Mouse (Mus musculus): ENCODE measurements around the gene Rps8.

Gene Rps8

DNA sequence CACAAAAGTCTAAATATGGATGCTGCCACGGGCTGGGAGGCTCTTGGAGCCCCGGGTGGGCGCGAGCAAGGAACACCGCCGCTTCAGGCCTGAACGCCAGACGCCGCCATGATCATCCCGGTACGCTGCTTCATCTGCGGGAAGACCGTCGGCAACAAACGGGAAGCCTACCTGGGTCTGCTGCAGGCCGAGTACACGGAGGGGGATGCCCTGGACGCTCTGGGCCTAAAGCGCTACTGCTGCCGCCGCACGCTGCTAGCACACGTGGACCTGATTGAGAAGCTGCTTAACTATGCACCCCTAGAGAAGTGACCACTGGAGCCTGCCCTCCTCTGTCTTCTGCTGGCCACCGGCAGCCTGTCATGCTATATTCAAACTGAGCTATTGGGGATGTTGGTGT, 7.2 kb downstream of the Rps8 start:
- DNase-seq (ENCODE audit: inconsistent ontology term) = no peak

DNA sequence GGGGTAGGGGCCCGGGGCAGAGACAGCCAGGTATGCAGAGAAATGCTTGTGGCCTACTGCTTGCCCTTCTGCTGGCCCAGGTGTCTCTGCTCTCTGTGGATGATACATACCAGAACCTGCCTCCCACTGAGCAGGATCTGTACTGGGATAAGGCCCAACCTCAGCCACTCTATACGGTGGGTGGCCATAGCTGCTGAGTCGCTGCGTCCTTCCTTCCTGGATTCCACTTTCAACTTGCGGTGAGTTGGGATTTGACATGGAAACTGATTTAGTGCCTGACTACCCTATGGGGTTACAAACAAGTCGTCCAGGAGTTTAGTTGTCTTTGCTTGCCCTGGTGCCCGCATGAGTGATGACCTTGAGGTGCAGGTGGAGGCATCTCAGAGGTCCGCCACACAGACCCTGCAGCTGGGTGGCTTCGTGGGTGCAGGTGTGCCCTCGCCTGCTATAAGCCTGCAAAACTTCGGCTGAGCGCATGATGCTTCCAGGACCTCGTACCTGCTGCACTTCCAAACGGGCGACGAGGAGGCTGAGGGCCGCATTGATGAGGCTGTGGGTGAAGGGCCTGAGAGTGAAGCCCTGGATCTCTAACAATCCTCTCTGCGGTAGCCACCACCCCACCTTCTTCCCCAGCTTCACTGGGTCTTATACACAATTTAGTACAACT, 7.9 kb downstream of the Rps8 start:
- no peak for DNase-seq (ENCODE audit: inconsistent ontology term)

DNA sequence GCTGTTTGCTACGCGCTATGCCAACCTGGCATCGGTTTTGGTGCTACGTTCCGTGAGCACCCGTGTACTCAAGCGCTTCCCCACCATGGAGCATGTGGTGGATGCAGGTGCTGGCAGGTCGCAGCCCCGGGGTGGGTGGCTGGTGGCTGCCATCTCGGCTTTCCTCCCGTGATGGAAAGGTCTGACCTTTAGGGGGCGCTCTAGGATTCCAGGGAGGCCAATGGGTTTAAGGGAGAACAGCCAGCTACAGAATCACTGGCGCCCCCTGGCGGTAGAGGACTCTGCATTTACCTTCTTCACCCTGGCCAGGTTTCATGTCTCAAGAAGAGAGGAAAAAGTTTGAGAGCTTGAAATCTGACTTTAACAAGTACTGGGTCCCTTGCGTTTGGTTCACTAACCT, 9.9 kb downstream of the Rps8 start:
- no peak for DNase-seq (ENCODE audit: inconsistent ontology term)

GRCm38 (mm10) chr4:117145248-117145647, 10.8 kb downstream of the Rps8 start:
- DNase-seq (ENCODE audit: inconsistent ontology term) = no peak

- no peak for DNase-seq (ENCODE audit: inconsistent ontology term)
These were observed 13.0 kb downstream of the Rps8 start for GRCm38 (mm10) chr4:117143023-117143422.

- no peak for DNase-seq (ENCODE audit: inconsistent ontology term)
These were observed 15.4 kb downstream of the Rps8 start for GRCm38 (mm10) chr4:117140613-117141012.

- DNase-seq (ENCODE audit: inconsistent ontology term) = no peak
These were observed 16.8 kb downstream of the Rps8 start for GRCm38 (mm10) chr4:117139217-117139612.

DNA sequence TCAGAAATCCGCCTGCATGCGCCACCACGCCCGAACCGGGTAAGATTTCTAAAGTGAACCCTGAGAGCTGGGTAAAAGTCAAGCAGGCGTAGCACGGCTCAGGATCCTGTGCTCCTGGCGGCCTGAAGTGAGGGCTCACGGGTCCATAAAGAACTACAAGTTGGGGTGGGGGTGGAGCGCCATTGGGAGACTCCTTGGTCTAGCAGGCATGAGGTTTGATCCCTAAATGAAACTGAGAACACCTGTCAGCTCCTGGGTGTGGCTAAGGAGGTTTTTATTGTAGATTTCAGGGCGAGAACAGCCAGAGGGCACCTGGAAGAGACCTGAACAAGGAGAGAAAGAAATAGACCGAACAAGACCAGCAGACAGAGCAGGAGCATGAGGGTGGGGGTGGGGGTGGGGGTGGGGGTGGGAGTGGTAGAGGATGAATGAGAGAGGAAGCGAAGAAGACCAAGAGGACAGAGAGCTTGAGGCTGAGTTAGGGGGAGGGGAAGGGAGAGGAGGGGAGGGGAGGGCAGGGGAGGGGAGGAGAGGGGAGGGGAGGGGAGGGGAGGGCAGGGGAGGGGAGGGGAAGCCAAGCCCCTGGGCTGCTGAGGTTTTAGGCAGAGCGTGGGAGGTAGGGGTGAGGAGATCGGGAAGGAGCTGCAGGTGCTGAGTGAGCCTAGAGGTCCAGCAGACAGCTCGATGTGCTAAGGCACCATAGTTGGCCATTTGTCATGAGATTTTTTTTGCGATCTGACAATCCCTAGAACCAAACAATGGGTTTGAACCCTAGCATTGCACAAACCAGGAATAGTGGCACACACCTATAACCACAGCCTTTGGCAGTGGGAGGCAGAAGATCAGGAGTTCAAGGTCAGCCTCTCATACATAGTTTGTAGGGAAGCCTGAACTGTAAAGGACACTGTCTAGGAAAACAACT, 17.5 kb downstream of the Rps8 start:
- no peak for DNase-seq (ENCODE audit: inconsistent ontology term)

- no peak for DNase-seq (ENCODE audit: inconsistent ontology term)
These were observed 20.0 kb downstream of the Rps8 start for GRCm38 (mm10) chr4:117136034-117136433.

- no peak for DNase-seq (ENCODE audit: inconsistent ontology term)
These were observed 21.4 kb downstream of the Rps8 start for GRCm38 (mm10) chr4:117134601-117134995.

GRCm38 (mm10) chr4:117133817-117134600, 22.0 kb downstream of the Rps8 start, which contains the start of gene Plk3:
Plk3 (minus strand) TSS chr4:117133963.
- peak; percentile 97 for DNase-seq (ENCODE audit: inconsistent ontology term)

DNA sequence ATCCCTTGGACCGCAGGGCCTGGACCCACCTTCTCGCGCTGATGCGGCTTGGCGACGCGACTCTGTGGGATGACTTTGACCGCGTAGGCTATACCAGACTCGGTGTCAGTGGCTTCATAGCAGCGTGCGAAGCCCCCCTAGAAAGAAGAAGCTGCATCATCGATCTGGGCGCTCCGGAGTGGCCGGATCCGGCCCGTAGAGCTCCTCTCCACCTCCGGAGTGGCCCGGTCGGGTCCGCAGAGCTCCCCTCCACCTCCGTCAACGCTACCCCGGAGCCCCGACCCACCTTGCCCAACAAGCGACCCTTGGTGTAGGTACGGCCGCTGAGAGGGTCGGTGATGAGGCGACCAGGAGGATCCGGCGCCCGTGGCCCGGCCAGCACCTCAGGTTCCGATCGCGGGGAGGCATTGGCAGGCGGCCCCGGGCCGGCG, 22.7 kb downstream of the Rps8 start:
- peak; percentile 35 for DNase-seq (ENCODE audit: inconsistent ontology term)

DNA sequence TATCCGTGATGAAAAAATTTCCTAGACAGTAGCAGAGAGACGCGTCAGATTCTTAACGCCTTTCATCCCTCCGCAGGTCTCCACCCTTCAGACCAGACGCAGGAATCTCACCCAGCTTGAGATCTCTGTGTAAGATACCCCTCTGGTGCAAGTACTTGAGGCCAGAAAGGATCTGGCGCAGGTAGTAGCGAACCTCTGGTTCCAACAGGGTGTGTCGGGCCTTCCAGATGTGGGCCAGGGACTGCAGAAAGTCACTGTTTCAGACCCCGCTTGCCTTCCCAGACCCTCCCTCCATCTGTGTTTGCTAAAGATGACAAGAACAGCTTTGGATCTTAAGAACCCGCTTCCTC, 23.3 kb downstream of the Rps8 start:
- no peak for DNase-seq (ENCODE audit: inconsistent ontology term)

GRCm38 (mm10) chr4:117131890-117132793, 23.9 kb downstream of the Rps8 start:
- DNase-seq (ENCODE audit: inconsistent ontology term) = peak; percentile 76

GRCm38 (mm10) chr4:117131198-117131597, 24.8 kb downstream of the Rps8 start:
- DNase-seq (ENCODE audit: inconsistent ontology term) = peak; percentile 36

DNA sequence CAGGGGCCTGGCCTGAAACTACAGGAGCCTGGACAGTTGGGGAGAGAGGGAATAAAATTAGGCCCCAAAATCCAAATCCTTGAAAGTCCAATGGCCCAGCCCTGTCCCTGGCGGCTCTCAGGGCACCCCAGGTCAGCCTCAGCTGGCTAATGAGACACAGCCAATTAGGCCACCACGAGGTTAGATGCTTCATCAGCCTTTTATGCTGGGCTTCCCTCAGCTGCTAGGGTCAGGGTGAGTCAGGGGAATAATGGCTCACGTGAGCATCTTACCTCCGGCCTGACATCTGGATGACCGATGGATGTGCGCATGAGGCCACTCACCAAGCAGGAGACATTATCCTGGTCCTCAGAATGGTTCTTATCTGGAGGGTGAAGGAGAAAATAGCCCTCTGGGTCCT, 25.3 kb downstream of the Rps8 start:
- peak; percentile 60 for DNase-seq (ENCODE audit: inconsistent ontology term)

DNA sequence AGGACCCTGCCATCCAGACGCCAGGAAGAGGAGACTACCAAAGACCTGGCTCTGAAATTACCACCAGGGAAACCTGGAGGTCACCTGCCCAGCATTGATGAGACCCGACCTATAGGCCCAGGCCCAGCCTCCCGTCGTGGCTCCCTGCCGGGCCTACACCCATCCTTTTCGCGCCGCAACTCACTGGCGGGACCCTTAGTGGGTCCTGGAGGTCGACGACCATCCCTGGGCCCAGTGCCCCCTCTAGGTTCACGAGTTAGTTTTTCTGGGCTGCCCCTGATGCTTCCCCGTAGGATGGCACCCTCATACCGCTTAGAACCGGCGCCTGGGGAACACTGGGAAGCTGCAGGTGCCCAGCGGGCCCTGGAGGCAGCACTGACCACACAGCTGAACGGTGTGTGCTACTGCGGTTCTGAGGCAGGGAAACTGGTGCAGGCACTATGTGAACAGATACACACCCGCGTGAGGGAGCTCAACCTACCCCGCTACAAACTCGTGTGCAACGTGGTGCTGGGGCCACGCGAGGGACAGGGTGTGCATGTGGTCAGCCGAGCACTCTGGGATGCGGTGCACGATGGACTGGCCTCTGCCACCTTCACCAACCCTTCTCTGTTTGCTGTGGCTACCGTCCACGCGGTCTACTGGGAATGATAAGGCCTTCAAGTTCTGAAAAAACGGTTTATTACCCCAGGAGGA, 27.9 kb downstream of the Rps8 start:
- DNase-seq (ENCODE audit: inconsistent ontology term) = no peak

- no peak for DNase-seq (ENCODE audit: inconsistent ontology term)
These were observed 29.3 kb downstream of the Rps8 start, which contains the start of gene Tctex1d4 for GRCm38 (mm10) chr4:117126675-117127290. Tctex1d4 (plus strand) TSS chr4:117126794.

- DNase-seq (ENCODE audit: inconsistent ontology term) = peak; percentile 58
These were observed 30.0 kb downstream of the Rps8 start for GRCm38 (mm10) chr4:117125910-117126674.

All from Muller cell, postnatal 12 days (primary cell).